Mouse (Mus musculus) forebrain, embryonic 14.5 days (tissue): Measurements from ENCODE around the gene Muc15. TPM values are rescaled to one million over a fixed set of nuclear protein-coding genes. Genes with fewer than 3 reads are reported as not detected.

Source experiments
- ATAC-seq: fragments of 200-750 bp; cut with Nextera tagmentation; 2 replicates; pipeline ENCODE4 v1.8.0; 2017; ENCODE audit warnings: mild to moderate bottlenecking, moderate library complexity
- DNase-seq: peaks from one replicate; pipeline ENCODE4 v3.0.0-alpha.2; 2015; ENCODE audit warnings: low spot score
- H3K27ac ChIP-seq: fragments of 300-500 bp; sonication (generic); 2 replicates; pipeline ENCODE4 v1.5.1; 2014; ENCODE audit warnings: low read depth, mild to moderate bottlenecking, control low read depth, low read length, moderate library complexity
- H3K27me3 ChIP-seq: fragments of 300-500 bp; sonication (generic); replicated peaks from 2 replicates; pipeline ENCODE4 v1.6.1; 2014; ENCODE audit warnings: low read length, control low read depth, mixed read lengths; ENCODE audit not compliant: control insufficient read depth, insufficient read depth
- H3K36me3 ChIP-seq: fragments of 300-500 bp; sonication (generic); 2 replicates; pipeline ENCODE4 v1.6.1; 2014; ENCODE audit warnings: low read length, control low read depth; ENCODE audit not compliant: control insufficient read depth, insufficient read depth
- H3K4me1 ChIP-seq: fragments of 300-500 bp; sonication (generic); 2 replicates; pipeline ENCODE4 v1.6.1; 2014; ENCODE audit warnings: antibody characterized with exemption, low read length, control low read depth; ENCODE audit not compliant: control insufficient read depth, insufficient read depth
- H3K4me2 ChIP-seq: fragments of 300-500 bp; sonication (generic); 2 replicates; pipeline ENCODE4 v1.6.1; 2014; ENCODE audit warnings: mild to moderate bottlenecking, control low read depth, low read length
- H3K4me3 ChIP-seq: fragments of 300-500 bp; sonication (generic); 2 replicates; pipeline ENCODE4 v1.5.1; 2014; ENCODE audit warnings: low read depth, low read length, control low read depth
- H3K9ac ChIP-seq: fragments of 300-500 bp; sonication (generic); 2 replicates; pipeline ENCODE4 v1.6.1; 2014; ENCODE audit warnings: mild to moderate bottlenecking, low read length, control low read depth, moderate library complexity
- H3K9me3 ChIP-seq: fragments of 300-500 bp; sonication (generic); replicated peaks from 2 replicates; pipeline ENCODE4 v1.6.1; 2016; ENCODE audit warnings: low read length, control low read depth, mixed read lengths; ENCODE audit not compliant: control insufficient read depth
- WGBS: fragments of 180-500 bp; shearing (Covaris S2); extraction: QIAGEN DNeasy Blood & Tissue Kit; methylation state at CpG from one replicate; pipeline ENCODE4 v1.1.7; 2014; 5-methylcytosine and 5-hydroxymethylcytosine counted together
- polyA plus RNA-seq: library from polyadenylated mRNA; unstranded; fragments of >200 nt; fragmentation: Nextera tagmentation; extraction: Ambion mirVana; gene quantifications from 2 replicates; pipeline ENCODE4 v1.2.1, GENCODE M21; 2014

Muc15 gene
- polyA plus RNA-seq, 1 experiment from 2014 or later = 0.09 TPM

GRCm38 (mm10) chr2:110740493-110740892, 19.4 kb downstream of the Muc15 start:
- Histone ChIP-seq H3K4me1 (no peaks in the 10 kb centered on the region), H3K4me3 (no peak overlapping the region), H3K4me2 (no peak overlapping the region), H3K27ac (no peak overlapping the region), H3K27me3 (no peaks in the 10 kb centered on the region), H3K36me3 (no peaks in the 10 kb centered on the region), H3K9me3 (no peaks in the 10 kb centered on the region), H3K9ac (no peak overlapping the region)
- ATAC-seq (peak; percentile 60; the same call in 1 of the 2 replicates), DNase-seq (peak; percentile 22)
- WGBS = 36% methylated on average over 1 of the region's 1 CpGs

GRCm38 (mm10) chr2:110757556-110757955, 36.4 kb downstream of the Muc15 start:
- Histone ChIP-seq H3K4me1 (no peaks in the 10 kb centered on the region), H3K27ac (no peak overlapping the region), H3K9me3 (no peaks in the 10 kb centered on the region), H3K4me3 (no peak overlapping the region), H3K4me2 (no peak overlapping the region), H3K27me3 (no peaks in the 10 kb centered on the region), H3K9ac (no peak overlapping the region), H3K36me3 (no peaks in the 10 kb centered on the region)
- no peak for ATAC-seq
- DNase-seq = no peak
- 80% methylated on average over 2 of the region's 2 CpGs for WGBS

GRCm38 (mm10) chr2:110759434-110759833, 38.3 kb downstream of the Muc15 start:
- ATAC-seq (no peak), DNase-seq (peak; percentile 13)
- H3K9me3 ChIP-seq = no peaks in the 10 kb centered on the region
- no peak overlapping the region for H3K9ac ChIP-seq
- no peaks in the 10 kb centered on the region for H3K4me1 ChIP-seq
- 44% methylated on average over 2 of the region's 2 CpGs for WGBS
- H3K27me3 ChIP-seq = no peaks in the 10 kb centered on the region
- H3K36me3 ChIP-seq = no peaks in the 10 kb centered on the region
- no peak overlapping the region for H3K4me3 ChIP-seq
- no peak overlapping the region for H3K4me2 ChIP-seq
- H3K27ac ChIP-seq = no peak overlapping the region

GRCm38 (mm10) chr2:110787396-110787795, 66.3 kb downstream of the Muc15 start:
- DNase-seq = peak; percentile 5
- 76% methylated on average over 3 of the region's 3 CpGs for WGBS
- no peak overlapping the region for H3K27ac ChIP-seq
- H3K4me2 ChIP-seq = no peak overlapping the region
- no peak overlapping the region for H3K9ac ChIP-seq
- H3K4me3 ChIP-seq = no peak overlapping the region
- no peak for ATAC-seq
- no peaks in the 10 kb centered on the region for H3K4me1 ChIP-seq
- no peaks in the 10 kb centered on the region for H3K9me3 ChIP-seq
- H3K27me3 ChIP-seq = no peaks in the 10 kb centered on the region
- H3K36me3 ChIP-seq = no peaks in the 10 kb centered on the region

Other genes starting within 250 kb of the Muc15 start
- not detected in 2 replicates for gene Slc5a12, start 124.0 kb upstream of the Muc15 start, polyA plus RNA-seq
- 0.48 and 0.78 TPM in 2 replicates for gene Ano3, start 229.6 kb downstream of the Muc15 start, polyA plus RNA-seq